Mouse (Mus musculus): ENCODE data around the gene B4galnt3.

GRCm38 (mm10) chr6:120249831-120250230 lies 44.5 kb downstream of the B4galnt3 start:
- TF ChIP-seq CTCF (IDR thresholded peaks at IDR 0.05; ENCODE audit: low read depth) (no peak), EP300 (IDR thresholded peaks at IDR 0.05; ENCODE audit: low read depth) (no peak)
